Comparison of ENCODE assay signal across 14 mouse cellular contexts in the genomic region with DNA sequence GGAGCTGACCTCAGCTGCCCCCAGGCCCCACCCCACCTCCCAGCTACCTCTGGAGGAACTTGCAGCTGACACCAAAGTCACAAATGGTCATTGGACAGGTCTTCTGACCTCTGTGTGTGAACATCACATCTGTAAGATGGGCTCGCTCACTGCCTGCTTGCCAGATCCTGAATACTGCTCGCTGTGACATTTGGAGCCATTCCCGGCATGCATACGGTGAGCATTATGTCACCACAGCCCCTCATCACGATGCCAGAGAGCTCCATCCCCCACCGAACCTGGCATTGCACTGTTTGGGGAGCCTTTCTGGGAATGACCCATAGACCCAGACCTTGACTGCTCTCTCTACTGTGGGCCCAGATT.
DNase-seq lines count a peak whose midpoint lies in the region; ATAC-seq and TF ChIP-seq lines count a peak whose summit lies in the region.
"Had no signal": no experiment of that assay in that cellular context is flagged by ENCODE, and none has a peak within 500 bp of the region (broad histone marks: within the 10 kb centered on the region; RNA-seq: fewer than 3 reads in every experiment).

No protein-coding gene starts in this region.

- no peak for TF ChIP-seq EP300 in liver, postnatal 0 days (IDR thresholded peaks at IDR 0.05; ENCODE audit: low read depth)

- no peak overlapping the region for H3K9ac ChIP-seq in midbrain, embryonic 12.5 days (replicated peaks)
- H3K9ac ChIP-seq in midbrain, postnatal 0 days (replicated peaks; ENCODE audit: low read length, poor library complexity, severe bottlenecking): no peak overlapping the region
- no peak overlapping the region for H3K9ac ChIP-seq in liver, postnatal 0 days (replicated peaks)

- DNase-seq in cerebellum, postnatal 10 days: peak; percentile 84 to 91
- no peak for DNase-seq in cerebellum, adult 18-20 months
- no peak for DNase-seq in midbrain, postnatal 0 days (ENCODE audit: low spot score)
- no peak for DNase-seq in limb, embryonic 10.5 days (ENCODE audit: low spot score)
- DNase-seq in adrenal gland, postnatal 10 days: no peak
- DNase-seq in liver, postnatal 0 days: no peak
- DNase-seq in thymus, postnatal 36 days: no peak
- DNase-seq: cerebellum, adult 11 months; embryo, embryonic 11 days; heart, adult 18-20 months; kidney, adult 9 months; lung, postnatal 10 days had no signal

- H3K36me3 ChIP-seq in midbrain, embryonic 12.5 days: no peaks in the 10 kb centered on the region
- no peaks in the 10 kb centered on the region for H3K36me3 ChIP-seq in midbrain, postnatal 0 days (ENCODE audit: insufficient read depth, low read length)
- H3K36me3 ChIP-seq in limb, embryonic 10.5 days: no peaks in the 10 kb centered on the region
- no peaks in the 10 kb centered on the region for H3K36me3 ChIP-seq in liver, postnatal 0 days (replicated peaks; ENCODE audit: insufficient read depth, low read length)

- no peak for ATAC-seq in midbrain, embryonic 12.5 days (ENCODE audit: low FRiP score, low read depth)
- no peak for ATAC-seq in midbrain, postnatal 0 days (ENCODE audit: low FRiP score)
- ATAC-seq in liver, postnatal 0 days: no peak

- TF ChIP-seq CTCF in midbrain, postnatal 0 days (IDR thresholded peaks at IDR 0.05): no peak
- TF ChIP-seq CTCF in liver, postnatal 0 days (IDR thresholded peaks at IDR 0.05; ENCODE audit: low read depth): no peak

- H3K27ac ChIP-seq in midbrain, embryonic 12.5 days (replicated peaks): peak overlapping the region; percentile 58; the same call in 1 of the 2 replicates
- no peak overlapping the region for H3K27ac ChIP-seq in midbrain, postnatal 0 days (ENCODE audit: low read depth, low read length)
- H3K27ac ChIP-seq in limb, embryonic 10.5 days: 0 out of 2 replicates have a peak overlapping the region, but pooled peaks have one; percentile 25
- H3K27ac ChIP-seq in liver, postnatal 0 days (ENCODE audit: low read depth): no peak overlapping the region

- peaks cover 99% of the 10 kb centered on the region for H3K4me1 ChIP-seq in midbrain, embryonic 12.5 days
- peaks cover 34% of the 10 kb centered on the region for H3K4me1 ChIP-seq in midbrain, postnatal 0 days (ENCODE audit: insufficient read depth, low read length)
- H3K4me1 ChIP-seq in limb, embryonic 10.5 days: peaks cover 100% of the 10 kb centered on the region
- H3K4me1 ChIP-seq in liver, postnatal 0 days (ENCODE audit: insufficient read depth): peaks cover 40% of the 10 kb centered on the region

- H3K4me3 ChIP-seq in midbrain, embryonic 12.5 days: no peak overlapping the region
- no peak overlapping the region for H3K4me3 ChIP-seq in midbrain, postnatal 0 days (ENCODE audit: low read depth, low read length)
- H3K4me3 ChIP-seq in limb, embryonic 10.5 days: no peak overlapping the region
- no peak overlapping the region for H3K4me3 ChIP-seq in liver, postnatal 0 days (ENCODE audit: low read depth, low read length)

- no peak overlapping the region for H3K4me2 ChIP-seq in midbrain, embryonic 12.5 days (replicated peaks)
- H3K4me2 ChIP-seq in midbrain, postnatal 0 days (ENCODE audit: low read depth, low read length, poor library complexity, severe bottlenecking): no peak overlapping the region
- H3K4me2 ChIP-seq in liver, postnatal 0 days (ENCODE audit: low read depth, low read length): no peak overlapping the region
- H3K4me2 ChIP-seq: liver, embryonic 11.5 days had no signal

- H3K9me3 ChIP-seq in midbrain, embryonic 12.5 days: no peaks in the 10 kb centered on the region
- H3K9me3 ChIP-seq in midbrain, postnatal 0 days (ENCODE audit: low read length): no peaks in the 10 kb centered on the region
- no peaks in the 10 kb centered on the region for H3K9me3 ChIP-seq in limb, embryonic 10.5 days (replicated peaks)
- H3K9me3 ChIP-seq in liver, postnatal 0 days (ENCODE audit: low read length): no peaks in the 10 kb centered on the region

- WGBS in midbrain, embryonic 12.5 days: 76% methylated on average over 6 of the region's 6 CpGs
- WGBS in midbrain, postnatal 0 days: 72% methylated on average over 6 of the region's 6 CpGs
- 75% methylated on average over 6 of the region's 6 CpGs for WGBS in limb, embryonic 10.5 days
- 80% methylated on average over 6 of the region's 6 CpGs for WGBS in liver, postnatal 0 days (ENCODE audit: insufficient replicate concordance)

- H3K27me3 ChIP-seq in midbrain, embryonic 12.5 days: peaks cover 56% of the 10 kb centered on the region
- H3K27me3 ChIP-seq in midbrain, postnatal 0 days (ENCODE audit: insufficient read depth, low read length): no peaks in the 10 kb centered on the region
- peaks cover 64% of the 10 kb centered on the region for H3K27me3 ChIP-seq in limb, embryonic 10.5 days (ENCODE audit: low read depth, poor library complexity, severe bottlenecking)
- H3K27me3 ChIP-seq in liver, postnatal 0 days (ENCODE audit: insufficient read depth, low read length): no peaks in the 10 kb centered on the region

Comparison
In these comparisons a context has a peak if more than half of its experiments do, and no peak if none do; other contexts are left out.
1. DNase-seq: peak in cerebellum, postnatal 10 days (2 of 2); none in cerebellum, adult 18-20 months (0 of 2), midbrain, postnatal 0 days (single experiment), limb, embryonic 10.5 days (single experiment), adrenal gland, postnatal 10 days (single experiment), liver, postnatal 0 days (single experiment) and thymus, postnatal 36 days (0 of 2).
2. H3K27ac ChIP-seq: peak in midbrain, embryonic 12.5 days (single experiment) and limb, embryonic 10.5 days (single experiment); none in midbrain, postnatal 0 days (single experiment) and liver, postnatal 0 days (single experiment).